Mouse (Mus musculus) heart, embryonic 13.5 days (tissue): Measurements from ENCODE around the gene Frrs1. TPM values are rescaled to one million over a fixed set of nuclear protein-coding genes. Genes with fewer than 3 reads are reported as not detected.
A peak's percentile ranks its signal among the peaks of the same experiment; 100 is the strongest.

ENCODE experiments used
- ATAC-seq: fragments of 200-750 bp; cut with Nextera tagmentation; 2 replicates; pipeline ENCODE4 v1.8.0; 2017; ENCODE audit warnings: moderate TSS enrichment; ENCODE audit not compliant: insufficient number of reproducible peaks, low FRiP score, low TSS enrichment; ENCODE audit errors: extremely low read depth
- H3K27ac ChIP-seq: fragments of 300-500 bp; sonication (generic); replicated peaks from 2 replicates; pipeline ENCODE4 v1.5.1; 2015; ENCODE audit warnings: moderate library complexity, mild to moderate bottlenecking, inconsistent platforms
- H3K27me3 ChIP-seq: fragments of 300-500 bp; sonication (generic); replicated peaks from 2 replicates; pipeline ENCODE4 v1.6.1; 2015; ENCODE audit warnings: mild to moderate bottlenecking, inconsistent platforms
- H3K36me3 ChIP-seq: fragments of 300-500 bp; sonication (generic); 2 replicates; pipeline ENCODE4 v1.6.1; 2015; ENCODE audit warnings: mild to moderate bottlenecking, inconsistent platforms
- H3K4me1 ChIP-seq: fragments of 300-500 bp; sonication (generic); 2 replicates; pipeline ENCODE4 v1.6.1; 2015; ENCODE audit warnings: inconsistent platforms
- H3K4me2 ChIP-seq: fragments of 300-500 bp; sonication (generic); 2 replicates; pipeline ENCODE4 v1.6.1; 2015; ENCODE audit warnings: inconsistent platforms, mild to moderate bottlenecking, moderate library complexity
- H3K4me3 ChIP-seq: fragments of 300-500 bp; sonication (generic); 2 replicates; pipeline ENCODE4 v1.5.1; 2015; ENCODE audit warnings: moderate library complexity, mild to moderate bottlenecking, inconsistent platforms
- H3K9ac ChIP-seq: fragments of 300-500 bp; sonication (generic); 2 replicates; pipeline ENCODE4 v1.6.1; 2015; ENCODE audit warnings: inconsistent platforms, mild to moderate bottlenecking, moderate library complexity
- H3K9me3 ChIP-seq: fragments of 300-500 bp; sonication (generic); 2 replicates; pipeline ENCODE4 v1.6.1; 2016; ENCODE audit warnings: inconsistent platforms
- WGBS: fragments of 180-500 bp; shearing (Covaris S2); methylation state at CpG from one replicate; pipeline ENCODE4 v1.1.7; 2015; ENCODE audit warnings: mixed read lengths; 5-methylcytosine and 5-hydroxymethylcytosine counted together
- polyA plus RNA-seq: library from polyadenylated mRNA; unstranded; fragments of >200 nt; fragmentation: Nextera tagmentation; extraction: Ambion mirVana; gene quantifications from 2 replicates; pipeline ENCODE4 v1.2.1, GENCODE M21; 2015

The Frrs1 gene
- polyA plus RNA-seq, 1 experiment from 2014 or later = 18.1 TPM

DNA sequence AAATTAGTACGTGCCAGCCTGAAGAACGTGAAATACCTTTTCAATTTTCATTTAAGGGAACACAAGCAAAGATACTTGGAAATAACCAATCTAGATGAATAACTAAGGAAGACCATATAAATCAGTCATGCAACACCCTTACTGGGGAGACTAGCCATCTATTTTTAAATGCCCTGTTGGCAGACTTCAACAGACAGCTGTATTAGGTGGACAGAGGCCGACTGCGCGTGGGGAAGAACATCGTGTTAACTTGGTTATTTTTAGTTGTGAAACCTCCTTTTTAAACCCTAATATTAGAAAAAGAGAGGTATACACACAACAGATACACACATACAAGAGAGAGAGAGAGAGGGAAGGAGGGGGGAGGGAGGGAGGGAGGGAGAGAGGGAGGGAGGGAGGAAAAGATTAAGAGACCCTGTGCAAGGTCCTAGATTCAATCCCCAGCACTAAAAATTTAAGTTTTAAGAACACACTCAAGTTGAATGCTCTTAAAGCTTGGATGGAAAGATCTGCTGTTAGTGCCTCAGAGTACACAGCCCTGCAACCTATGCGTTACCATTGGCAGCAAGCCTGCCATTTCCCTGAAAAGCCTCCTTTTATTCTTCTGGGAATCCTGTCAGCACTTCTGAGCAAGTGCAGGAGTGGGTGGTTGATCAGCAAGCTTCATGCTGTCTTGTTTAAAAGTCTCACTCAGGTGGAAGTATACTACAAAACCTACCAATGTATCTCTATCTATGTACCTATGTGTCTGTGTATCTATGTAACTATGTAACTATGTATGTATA, 26.5 kb upstream of the Frrs1 start:
- Histone ChIP-seq H3K9ac (peak overlapping the region; percentile 5; the same call in 1 of the 2 replicates), H3K4me1 (peaks cover 13% of the 10 kb centered on the region), H3K4me3 (no peak overlapping the region), H3K27me3 (no peaks in the 10 kb centered on the region), H3K4me2 (peak overlapping the region; percentile 30; the same call in 1 of the 2 replicates), H3K27ac (peak overlapping the region; percentile 51), H3K9me3 (no peaks in the 10 kb centered on the region), H3K36me3 (no peaks in the 10 kb centered on the region)
- WGBS = 58% methylated on average over 7 of the region's 7 CpGs
- ATAC-seq = no peak

DNA sequence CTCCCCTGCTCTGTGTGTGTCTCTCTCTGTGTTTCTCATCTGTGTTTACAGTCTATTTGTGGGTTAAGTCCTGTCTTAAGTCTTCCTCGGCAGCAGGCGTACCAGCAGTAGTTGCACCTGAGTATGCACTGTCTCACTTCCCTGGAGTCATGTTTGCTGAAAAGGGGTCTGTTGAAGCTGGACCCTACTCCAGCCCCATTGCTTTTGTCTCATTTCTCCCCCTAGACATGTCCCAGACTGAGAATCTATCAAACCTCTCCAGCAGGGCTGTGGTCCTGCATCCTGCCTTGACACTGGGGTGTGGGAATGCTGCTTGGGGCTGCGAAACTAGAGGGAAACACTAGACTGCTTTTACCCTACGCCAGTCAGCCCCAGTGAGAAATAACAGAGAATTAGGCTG, 25.8 kb upstream of the Frrs1 start:
- no peaks in the 10 kb centered on the region for H3K9me3 ChIP-seq
- H3K27ac ChIP-seq = peak overlapping the region; percentile 32; the same call in 1 of the 2 replicates
- H3K4me1 ChIP-seq = peaks cover 13% of the 10 kb centered on the region
- H3K27me3 ChIP-seq = no peaks in the 10 kb centered on the region
- H3K4me3 ChIP-seq = no peak overlapping the region
- WGBS = 69% methylated on average over 4 of the region's 4 CpGs
- no peak overlapping the region for H3K4me2 ChIP-seq
- no peak overlapping the region for H3K9ac ChIP-seq
- ATAC-seq = no peak; the same call in 1 of the 2 replicates
- no peaks in the 10 kb centered on the region for H3K36me3 ChIP-seq

DNA sequence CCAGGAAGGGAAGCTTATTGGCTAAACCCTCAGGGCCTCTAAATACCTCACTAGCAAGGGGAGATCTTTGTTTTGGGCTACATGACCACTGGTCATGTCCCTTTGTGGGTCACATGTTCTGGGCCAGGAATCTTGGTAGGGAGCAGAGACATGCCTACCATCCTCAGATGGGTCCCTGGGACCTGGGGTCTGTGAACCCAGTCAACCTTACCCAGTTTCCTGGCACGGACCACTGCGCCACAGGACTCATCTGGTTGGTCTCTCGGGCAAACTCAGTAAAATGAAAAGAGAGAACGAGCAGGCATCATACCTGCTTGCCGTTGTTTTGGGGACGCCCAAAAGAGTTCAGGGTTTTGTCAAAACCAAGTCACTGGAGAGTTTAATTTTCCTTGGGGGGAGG, 25.0 kb upstream of the Frrs1 start:
- Histone ChIP-seq H3K9ac (no peak overlapping the region), H3K9me3 (no peaks in the 10 kb centered on the region), H3K4me1 (peaks cover 13% of the 10 kb centered on the region), H3K36me3 (no peaks in the 10 kb centered on the region), H3K27ac (no peak overlapping the region), H3K4me3 (no peak overlapping the region), H3K4me2 (no peak overlapping the region), H3K27me3 (no peaks in the 10 kb centered on the region)
- WGBS = 89% methylated on average over 6 of the region's 6 CpGs
- ATAC-seq = no peak

DNA sequence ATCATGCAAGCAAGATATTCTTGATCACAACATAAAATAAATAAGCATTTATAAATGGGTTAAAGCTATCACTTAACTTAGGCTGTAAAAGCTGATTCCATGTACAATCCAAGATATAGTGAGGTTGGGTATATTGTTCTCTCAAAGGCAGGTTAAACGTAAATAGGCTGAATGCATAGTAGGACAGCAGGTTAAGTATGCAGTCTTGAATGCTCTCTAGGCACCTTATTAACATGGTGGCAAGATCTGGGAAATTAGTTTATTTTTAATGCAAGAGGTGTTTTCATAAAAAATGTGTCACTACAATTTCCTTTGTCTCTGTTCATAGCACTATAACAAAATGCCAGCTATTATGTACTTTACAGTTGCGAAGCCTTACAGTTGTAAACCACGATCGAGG, 23.9 kb upstream of the Frrs1 start:
- H3K9me3 ChIP-seq = no peaks in the 10 kb centered on the region
- WGBS = 73% methylated on average over 4 of the region's 4 CpGs
- no peaks in the 10 kb centered on the region for H3K36me3 ChIP-seq
- peak overlapping the region; percentile 74; the same call in 1 of the 2 replicates for H3K27ac ChIP-seq
- ATAC-seq = no peak
- peak overlapping the region; percentile 82 for H3K9ac ChIP-seq
- peak overlapping the region; percentile 51 for H3K4me3 ChIP-seq
- no peaks in the 10 kb centered on the region for H3K27me3 ChIP-seq
- H3K4me2 ChIP-seq = peak overlapping the region; percentile 78
- peaks cover 13% of the 10 kb centered on the region for H3K4me1 ChIP-seq

DNA sequence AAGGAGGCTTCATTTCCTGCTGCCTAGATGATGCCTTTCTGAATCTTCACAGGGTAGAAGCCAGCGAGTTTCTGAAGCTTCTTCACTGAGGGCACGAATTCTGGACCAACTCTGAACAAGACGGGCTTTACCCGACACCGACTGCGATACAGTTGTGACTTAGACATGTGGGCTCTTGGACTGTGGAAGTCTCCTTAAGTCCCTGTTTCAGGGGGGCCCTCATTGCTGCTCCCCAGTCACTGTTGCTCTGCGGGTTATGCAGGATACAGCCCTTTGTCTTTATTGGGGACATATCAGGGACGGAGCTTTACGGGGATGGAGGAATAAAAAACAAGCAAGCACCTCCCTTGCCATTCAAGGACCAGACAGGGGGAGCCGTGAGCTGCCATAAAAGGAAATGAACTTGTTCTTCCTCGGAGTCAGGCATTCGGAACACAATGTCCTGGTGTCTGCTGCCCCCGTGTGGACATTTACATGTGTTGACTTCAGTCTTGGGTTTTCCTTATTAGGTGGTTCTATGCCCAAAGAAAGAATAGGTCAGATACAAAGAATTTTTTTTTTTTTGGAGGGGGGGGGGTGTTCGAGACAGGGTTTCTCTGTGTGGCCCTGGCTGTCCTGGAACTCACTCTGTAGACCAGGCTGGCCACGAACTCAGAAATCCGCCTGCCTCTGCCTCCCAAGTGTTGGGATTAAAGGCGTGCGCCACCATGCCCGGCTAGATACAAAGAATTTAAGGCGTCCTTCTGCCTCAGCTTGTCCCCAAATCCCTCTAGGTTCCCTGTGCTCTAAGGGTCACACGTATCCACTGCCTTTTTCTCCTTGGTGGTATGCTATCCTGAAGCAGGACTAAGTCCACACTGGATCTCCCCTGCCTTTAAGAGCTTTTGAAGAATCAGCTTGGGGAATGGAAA, 23.2 kb upstream of the Frrs1 start:
- 0 out of 2 replicates have a peak, but pooled peaks have one; percentile 42 for ATAC-seq
- Histone ChIP-seq H3K9ac (peak overlapping the region; percentile 82), H3K4me2 (peak overlapping the region; percentile 78), H3K27me3 (no peaks in the 10 kb centered on the region), H3K27ac (peak overlapping the region; percentile 74), H3K36me3 (no peaks in the 10 kb centered on the region), H3K4me3 (peak overlapping the region; percentile 51), H3K9me3 (no peaks in the 10 kb centered on the region), H3K4me1 (peaks cover 13% of the 10 kb centered on the region)
- WGBS = 20% methylated on average over 21 of the region's 21 CpGs

DNA sequence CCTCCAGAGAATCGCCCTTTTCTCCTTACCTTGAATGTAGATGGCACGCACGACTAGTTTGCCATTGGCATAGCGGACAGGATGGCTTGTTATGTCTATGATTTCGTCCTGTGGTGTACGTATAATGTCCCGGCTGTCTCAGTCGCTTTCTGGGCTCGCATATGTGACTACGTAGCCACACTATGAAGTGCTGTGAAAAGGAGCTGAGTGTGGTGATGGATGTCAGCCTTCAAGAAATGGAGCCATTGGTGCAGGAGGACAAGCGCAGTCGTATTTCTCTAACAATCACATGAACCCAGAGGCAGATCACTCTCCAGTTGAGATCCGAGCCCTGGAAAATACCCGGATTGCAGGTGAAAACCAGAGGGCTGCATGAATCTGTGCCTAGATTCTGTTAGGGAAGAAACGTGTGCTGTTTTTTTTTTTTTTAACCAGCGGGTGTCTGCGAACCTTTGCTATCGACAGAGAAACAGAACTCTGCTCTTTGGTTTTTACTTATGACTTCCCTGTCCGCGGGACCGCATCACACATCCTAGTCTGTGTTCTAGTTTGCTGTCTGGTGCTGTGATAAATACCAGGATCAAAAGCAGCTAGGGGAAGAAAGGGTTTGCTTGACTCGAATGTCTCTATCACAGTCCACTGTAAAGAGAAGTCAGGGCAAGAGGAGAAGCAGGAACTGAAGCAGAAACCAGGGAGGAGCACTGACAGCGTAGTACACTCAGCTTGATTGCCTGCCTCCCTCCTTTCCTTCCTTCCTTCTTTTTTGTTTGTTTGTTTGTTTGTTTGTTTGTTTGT, 22.4 kb upstream of the Frrs1 start:
- no peaks in the 10 kb centered on the region for H3K27me3 ChIP-seq
- H3K27ac ChIP-seq = no peak overlapping the region
- no peak overlapping the region for H3K4me2 ChIP-seq
- no peaks in the 10 kb centered on the region for H3K9me3 ChIP-seq
- WGBS = 77% methylated on average over 23 of the region's 23 CpGs
- no peak overlapping the region for H3K9ac ChIP-seq
- no peak overlapping the region for H3K4me3 ChIP-seq
- ATAC-seq = no peak
- H3K36me3 ChIP-seq = no peaks in the 10 kb centered on the region
- H3K4me1 ChIP-seq = peaks cover 13% of the 10 kb centered on the region

DNA sequence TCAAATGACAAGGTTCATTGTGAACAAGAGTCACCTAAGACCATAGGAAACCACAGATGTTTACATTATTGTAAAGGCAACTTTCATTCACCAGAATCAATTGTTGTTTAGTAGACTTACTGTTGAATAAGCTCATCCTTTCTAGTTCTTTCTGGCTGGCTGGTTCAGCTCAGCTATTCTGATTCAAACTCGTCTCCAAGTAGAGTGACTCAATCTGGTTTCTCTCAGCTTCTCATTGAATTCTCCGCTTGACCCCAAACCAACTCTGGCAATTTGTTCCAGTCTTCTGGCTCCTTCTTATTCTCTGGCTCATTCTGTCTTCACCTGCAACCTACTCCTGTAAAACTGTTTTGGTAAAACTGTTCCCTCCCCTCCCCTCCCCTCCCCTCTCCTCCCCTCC, 18.0 kb upstream of the Frrs1 start:
- H3K4me2 ChIP-seq = no peak overlapping the region
- no peaks in the 10 kb centered on the region for H3K9me3 ChIP-seq
- H3K4me3 ChIP-seq = no peak overlapping the region
- no peaks in the 10 kb centered on the region for H3K27me3 ChIP-seq
- H3K4me1 ChIP-seq = no peaks in the 10 kb centered on the region
- ATAC-seq = no peak
- WGBS = 87% methylated on average over 2 of the region's 2 CpGs
- no peaks in the 10 kb centered on the region for H3K36me3 ChIP-seq
- no peak overlapping the region for H3K27ac ChIP-seq
- H3K9ac ChIP-seq = no peak overlapping the region

DNA sequence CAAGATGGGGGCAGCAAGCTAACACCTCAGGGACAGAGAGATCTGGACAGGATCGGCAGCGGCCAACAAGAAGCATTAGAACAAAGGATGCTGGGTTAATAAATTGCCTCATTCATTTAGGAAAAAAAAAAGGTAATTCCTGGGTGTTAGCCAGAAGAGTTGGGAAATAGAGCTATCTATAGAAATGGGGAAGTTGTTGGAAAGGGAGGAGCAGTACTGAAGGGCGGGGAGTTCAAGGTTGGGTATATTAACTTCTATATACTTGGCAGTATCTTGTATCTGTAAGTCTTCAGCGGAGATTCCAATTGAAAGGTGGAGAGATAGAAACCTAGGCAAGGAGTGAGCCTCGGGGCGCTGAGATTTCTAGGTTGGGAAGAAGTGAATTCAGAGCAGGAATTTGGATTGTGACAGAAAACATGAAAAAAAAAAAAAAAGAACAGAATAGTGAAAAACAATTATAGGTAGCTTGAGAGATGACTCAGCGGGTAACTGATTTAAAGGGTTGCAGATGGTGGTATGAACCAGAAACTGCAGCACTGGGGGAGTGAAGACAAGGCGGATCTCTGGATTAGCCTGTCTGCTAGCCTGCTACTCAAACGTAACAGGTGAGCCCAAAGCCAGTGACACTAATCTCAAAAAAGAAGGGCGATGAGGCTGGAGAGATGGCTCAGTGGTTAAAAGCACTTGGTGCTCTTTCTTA, 14.2 kb upstream of the Frrs1 start:
- H3K4me1 ChIP-seq = no peaks in the 10 kb centered on the region
- H3K4me2 ChIP-seq = no peak overlapping the region
- no peaks in the 10 kb centered on the region for H3K9me3 ChIP-seq
- H3K4me3 ChIP-seq = no peak overlapping the region
- no peak for ATAC-seq
- H3K27ac ChIP-seq = no peak overlapping the region
- H3K36me3 ChIP-seq = no peaks in the 10 kb centered on the region
- H3K9ac ChIP-seq = no peak overlapping the region
- 84% methylated on average over 10 of the region's 10 CpGs for WGBS
- no peaks in the 10 kb centered on the region for H3K27me3 ChIP-seq

DNA sequence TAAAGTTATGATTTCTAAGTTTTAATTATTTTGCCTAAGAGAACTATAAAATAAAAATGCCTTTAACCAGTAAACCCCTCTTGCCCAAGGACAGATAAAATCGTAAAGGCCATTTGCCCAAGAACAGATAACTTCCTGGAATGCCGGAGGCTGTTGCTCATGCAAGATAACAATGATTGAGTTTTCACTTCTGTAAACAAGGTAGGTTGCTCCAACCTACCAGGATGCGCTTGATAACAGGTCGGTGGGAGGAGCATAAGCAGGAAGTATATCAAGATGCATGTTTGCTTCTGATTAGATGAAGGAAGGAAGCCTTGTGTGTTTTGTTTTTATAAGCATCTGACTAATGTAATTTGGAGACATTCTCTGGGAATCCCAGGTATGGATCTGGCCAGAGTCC, 13.2 kb upstream of the Frrs1 start:
- no peaks in the 10 kb centered on the region for H3K27me3 ChIP-seq
- H3K9ac ChIP-seq = no peak overlapping the region
- no peak for ATAC-seq
- H3K4me2 ChIP-seq = no peak overlapping the region
- H3K9me3 ChIP-seq = no peaks in the 10 kb centered on the region
- no peak overlapping the region for H3K4me3 ChIP-seq
- WGBS = 34% methylated on average over 4 of the region's 4 CpGs
- no peak overlapping the region for H3K27ac ChIP-seq
- no peaks in the 10 kb centered on the region for H3K4me1 ChIP-seq
- H3K36me3 ChIP-seq = no peaks in the 10 kb centered on the region

DNA sequence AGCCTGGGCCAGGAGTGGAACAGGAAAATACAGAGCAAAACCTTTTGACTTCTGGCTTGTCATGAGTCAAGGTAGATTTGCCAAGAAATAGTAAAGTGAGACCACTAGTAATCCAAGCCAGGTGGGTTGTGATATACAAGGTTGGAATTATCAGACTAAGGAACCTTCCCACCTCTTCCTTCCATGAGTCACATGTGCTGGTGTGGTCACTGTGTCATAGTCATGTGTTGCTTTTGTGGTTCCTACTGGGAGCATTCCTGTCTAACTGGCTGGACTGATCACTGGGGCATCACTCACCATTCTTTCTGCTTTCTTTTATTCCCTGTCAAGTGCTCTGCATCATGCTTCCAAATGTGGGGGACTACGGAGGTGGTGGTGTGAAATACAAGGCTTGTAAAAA, 11.2 kb upstream of the Frrs1 start:
- no peak overlapping the region for H3K4me3 ChIP-seq
- no peak overlapping the region for H3K27ac ChIP-seq
- H3K36me3 ChIP-seq = no peaks in the 10 kb centered on the region
- no peaks in the 10 kb centered on the region; the same call in 1 of the 2 replicates for H3K27me3 ChIP-seq
- ATAC-seq = no peak
- H3K9ac ChIP-seq = no peak overlapping the region
- 82% methylated on average over 1 of the region's 1 CpGs for WGBS
- H3K4me2 ChIP-seq = no peak overlapping the region
- H3K9me3 ChIP-seq = no peaks in the 10 kb centered on the region
- H3K4me1 ChIP-seq = no peaks in the 10 kb centered on the region
